Mouse (Mus musculus): ENCODE measurements around the gene Rpgrip1. TPM values are rescaled to one million over a fixed set of nuclear protein-coding genes. Genes with fewer than 3 reads are reported as not detected.
A peak's percentile ranks its signal among the peaks of the same experiment; 100 is the strongest.

Rpgrip1 gene
- polyA plus RNA-seq, 1 experiment from 2014 or later: 23.2 TPM

DNA sequence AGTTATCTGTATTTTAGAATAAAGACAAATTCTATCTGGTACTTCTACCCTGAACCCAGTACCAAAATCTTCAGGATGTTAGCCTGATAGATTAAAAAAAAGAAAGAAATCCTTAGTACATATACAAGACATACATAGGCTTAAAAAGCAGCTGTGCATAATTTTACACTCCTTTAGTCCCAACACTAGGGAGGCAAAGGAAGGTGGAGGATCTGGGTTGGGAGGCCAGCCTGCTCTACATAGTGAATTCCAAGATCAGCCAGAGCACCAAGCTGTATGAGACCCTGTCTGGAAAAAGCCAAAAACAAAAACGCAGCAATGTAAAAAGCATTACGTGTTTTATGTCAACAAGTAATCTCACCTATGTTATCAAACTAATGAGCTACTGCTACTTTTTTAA is 10.9 kb upstream of the Rpgrip1 start:
- H3K4me1 ChIP-seq (replicated peaks; ENCODE audit: control insufficient read depth, insufficient read depth, low read length): 0 out of 2 replicates have a peak, but pooled peaks cover 7% of the 10 kb centered on the region
- no peak overlapping the region for H3K4me3 ChIP-seq (ENCODE audit: low read depth, low read length)
- TF ChIP-seq CTCF (IDR thresholded peaks at IDR 0.05; ENCODE audit: low read depth): no peak
- no peak overlapping the region for H3K9ac ChIP-seq (ENCODE audit: low read depth, low read length)
- no peaks in the 10 kb centered on the region for H3K9me3 ChIP-seq (ENCODE audit: control insufficient read depth)
- H3K27ac ChIP-seq (ENCODE audit: low read depth, low read length): no peak overlapping the region
- 52% methylated on average over 2 of the region's 2 CpGs for WGBS
- no peak overlapping the region for H3K4me2 ChIP-seq (replicated peaks; ENCODE audit: low read depth)
- H3K27me3 ChIP-seq (replicated peaks; ENCODE audit: control insufficient read depth, insufficient read depth, low read length): no peaks in the 10 kb centered on the region
- ATAC-seq: no peak
- H3K36me3 ChIP-seq (ENCODE audit: control insufficient read depth, insufficient read depth): peaks cover 8% of the 10 kb centered on the region

DNA sequence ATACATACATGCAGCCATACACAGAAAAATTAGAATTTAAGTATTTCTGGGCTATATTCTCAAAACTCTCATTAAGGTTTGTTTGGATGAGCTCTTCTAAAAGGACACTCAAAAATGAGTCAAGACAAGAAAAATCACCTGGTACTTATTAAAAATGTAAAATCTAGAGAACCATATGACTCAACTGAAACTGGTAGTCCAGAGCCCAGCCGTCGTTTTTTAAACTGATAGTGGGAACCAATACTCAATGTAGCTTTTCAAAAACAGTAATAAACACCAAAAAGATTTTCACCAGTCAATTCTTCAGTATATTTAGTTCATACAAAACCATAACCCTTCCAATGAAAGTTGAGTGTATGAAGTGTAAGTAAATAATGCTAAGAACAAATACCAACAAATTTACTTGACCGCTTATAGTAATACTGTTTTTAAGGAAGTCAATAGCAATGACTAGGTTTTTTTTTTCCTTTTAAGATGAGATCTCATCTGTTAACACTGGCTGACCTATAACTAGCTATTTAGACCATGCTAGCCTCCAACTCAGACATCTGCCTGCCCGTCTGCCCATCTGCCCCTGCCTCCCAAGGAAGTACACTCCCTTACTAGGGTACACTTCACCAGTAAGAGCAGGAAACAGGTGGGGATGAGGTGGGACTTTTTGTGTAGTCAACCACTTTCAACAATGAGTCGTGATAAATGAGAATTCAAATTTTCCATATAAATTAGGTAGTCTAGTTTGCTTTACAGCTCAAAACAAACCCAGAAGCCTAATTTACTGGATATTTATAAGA is 10.1 kb upstream of the Rpgrip1 start:
- H3K4me3 ChIP-seq (ENCODE audit: low read depth, low read length): no peak overlapping the region
- no peak for TF ChIP-seq CTCF (IDR thresholded peaks at IDR 0.05; ENCODE audit: low read depth)
- H3K36me3 ChIP-seq (ENCODE audit: control insufficient read depth, insufficient read depth): peaks cover 8% of the 10 kb centered on the region
- H3K9me3 ChIP-seq (ENCODE audit: control insufficient read depth): no peaks in the 10 kb centered on the region
- no peaks in the 10 kb centered on the region for H3K27me3 ChIP-seq (replicated peaks; ENCODE audit: control insufficient read depth, insufficient read depth, low read length)
- H3K9ac ChIP-seq (ENCODE audit: low read depth, low read length): no peak overlapping the region
- no peak overlapping the region for H3K27ac ChIP-seq (ENCODE audit: low read depth, low read length)
- WGBS: 40% methylated on average over 5 of the region's 5 CpGs
- no peak for ATAC-seq
- peak overlapping the region; percentile 63; the same call in 1 of the 2 replicates for H3K4me2 ChIP-seq (replicated peaks; ENCODE audit: low read depth)
- H3K4me1 ChIP-seq (replicated peaks; ENCODE audit: control insufficient read depth, insufficient read depth, low read length): 0 out of 2 replicates have a peak, but pooled peaks cover 7% of the 10 kb centered on the region

DNA sequence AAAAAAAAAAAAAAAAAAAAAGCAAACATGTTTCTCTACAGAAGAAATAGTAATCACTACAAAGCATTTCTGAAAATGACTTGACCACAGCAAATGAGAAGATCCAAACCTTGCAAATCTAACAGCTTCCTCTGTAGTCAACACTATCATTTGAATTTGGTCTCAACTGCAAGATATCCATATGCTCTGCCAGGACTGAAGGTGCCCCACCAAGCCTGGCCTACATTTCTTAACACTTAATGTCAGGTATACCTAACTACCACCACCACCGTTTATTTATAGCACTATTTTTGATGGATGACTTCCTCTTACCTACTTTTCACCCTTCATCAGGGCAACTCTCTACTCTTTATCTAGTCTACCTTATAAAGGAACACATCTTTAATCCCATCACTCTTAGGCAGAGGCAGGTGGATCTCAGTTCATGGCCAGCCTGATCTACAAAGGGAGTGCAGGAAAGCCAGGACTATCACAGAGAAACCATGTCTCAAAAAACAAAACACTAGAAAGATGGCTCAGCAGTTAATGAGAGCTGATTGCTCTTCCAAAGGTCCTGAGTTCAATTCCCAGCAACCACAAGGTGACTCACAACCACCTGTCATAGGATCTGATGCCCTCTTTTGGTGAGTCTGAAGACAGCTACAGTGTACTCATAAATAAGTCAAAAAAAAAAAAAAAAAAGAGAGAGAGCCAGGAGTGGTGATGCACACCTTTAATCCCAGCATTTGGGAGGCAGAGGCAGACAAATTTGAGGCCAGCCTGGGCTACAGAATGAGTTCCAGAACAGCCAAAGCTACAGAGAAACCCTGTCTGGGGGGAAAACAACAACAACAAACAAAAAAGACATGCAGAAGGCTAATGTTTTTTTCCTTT is 9.0 kb upstream of the Rpgrip1 start:
- Histone ChIP-seq H3K27ac (ENCODE audit: low read depth, low read length) (no peak overlapping the region), H3K9ac (ENCODE audit: low read depth, low read length) (no peak overlapping the region), H3K9me3 (ENCODE audit: control insufficient read depth) (no peaks in the 10 kb centered on the region), H3K36me3 (ENCODE audit: control insufficient read depth, insufficient read depth) (peaks cover 8% of the 10 kb centered on the region), H3K4me1 (replicated peaks; ENCODE audit: control insufficient read depth, insufficient read depth, low read length) (peaks cover 12% of the 10 kb centered on the region; the same call in 1 of the 2 replicates), H3K4me2 (replicated peaks; ENCODE audit: low read depth) (peak overlapping the region; percentile 63), H3K4me3 (ENCODE audit: low read depth, low read length) (no peak overlapping the region), H3K27me3 (replicated peaks; ENCODE audit: control insufficient read depth, insufficient read depth, low read length) (no peaks in the 10 kb centered on the region)
- ATAC-seq: no peak
- WGBS: 4% methylated on average over 1 of the region's 1 CpGs
- peak; percentile 18; the same call in 1 of the 2 replicates for TF ChIP-seq CTCF (IDR thresholded peaks at IDR 0.05; ENCODE audit: low read depth)

DNA sequence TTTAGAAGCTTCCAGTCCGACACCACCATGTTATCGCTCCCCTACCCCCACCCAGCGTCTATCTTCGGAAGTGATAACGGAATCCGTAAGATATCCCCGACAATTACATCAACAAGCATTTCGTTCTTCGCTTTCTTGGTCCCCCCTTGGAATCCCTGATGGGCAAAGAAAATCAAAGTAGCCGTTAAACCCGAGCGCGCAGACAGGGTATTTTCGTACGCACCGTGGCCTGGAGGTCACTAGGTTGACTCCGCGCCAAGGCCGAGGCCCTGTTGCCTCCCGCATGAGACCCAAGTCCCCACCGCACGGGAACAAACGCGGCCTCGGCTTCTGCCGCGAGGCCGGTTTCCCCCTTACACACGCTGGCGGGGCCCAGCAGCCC is 7.0 kb upstream of the Rpgrip1 start:
- peak; percentile 16 for ATAC-seq
- peak; percentile 42 for TF ChIP-seq CTCF (IDR thresholded peaks at IDR 0.05; ENCODE audit: low read depth)
- Histone ChIP-seq H3K9me3 (ENCODE audit: control insufficient read depth) (no peaks in the 10 kb centered on the region), H3K9ac (ENCODE audit: low read depth, low read length) (peak overlapping the region; percentile 82), H3K4me2 (replicated peaks; ENCODE audit: low read depth) (peak overlapping the region; percentile 63), H3K36me3 (ENCODE audit: control insufficient read depth, insufficient read depth) (0 out of 2 replicates have a peak, but pooled peaks cover 3% of the 10 kb centered on the region), H3K4me1 (replicated peaks; ENCODE audit: control insufficient read depth, insufficient read depth, low read length) (peaks cover 13% of the 10 kb centered on the region; the same call in 1 of the 2 replicates), H3K27me3 (replicated peaks; ENCODE audit: control insufficient read depth, insufficient read depth, low read length) (no peaks in the 10 kb centered on the region), H3K4me3 (ENCODE audit: low read depth, low read length) (peak overlapping the region; percentile 93), H3K27ac (ENCODE audit: low read depth, low read length) (peak overlapping the region; percentile 93)
- under 1% methylated on average over 30 of the region's 30 CpGs for WGBS

DNA sequence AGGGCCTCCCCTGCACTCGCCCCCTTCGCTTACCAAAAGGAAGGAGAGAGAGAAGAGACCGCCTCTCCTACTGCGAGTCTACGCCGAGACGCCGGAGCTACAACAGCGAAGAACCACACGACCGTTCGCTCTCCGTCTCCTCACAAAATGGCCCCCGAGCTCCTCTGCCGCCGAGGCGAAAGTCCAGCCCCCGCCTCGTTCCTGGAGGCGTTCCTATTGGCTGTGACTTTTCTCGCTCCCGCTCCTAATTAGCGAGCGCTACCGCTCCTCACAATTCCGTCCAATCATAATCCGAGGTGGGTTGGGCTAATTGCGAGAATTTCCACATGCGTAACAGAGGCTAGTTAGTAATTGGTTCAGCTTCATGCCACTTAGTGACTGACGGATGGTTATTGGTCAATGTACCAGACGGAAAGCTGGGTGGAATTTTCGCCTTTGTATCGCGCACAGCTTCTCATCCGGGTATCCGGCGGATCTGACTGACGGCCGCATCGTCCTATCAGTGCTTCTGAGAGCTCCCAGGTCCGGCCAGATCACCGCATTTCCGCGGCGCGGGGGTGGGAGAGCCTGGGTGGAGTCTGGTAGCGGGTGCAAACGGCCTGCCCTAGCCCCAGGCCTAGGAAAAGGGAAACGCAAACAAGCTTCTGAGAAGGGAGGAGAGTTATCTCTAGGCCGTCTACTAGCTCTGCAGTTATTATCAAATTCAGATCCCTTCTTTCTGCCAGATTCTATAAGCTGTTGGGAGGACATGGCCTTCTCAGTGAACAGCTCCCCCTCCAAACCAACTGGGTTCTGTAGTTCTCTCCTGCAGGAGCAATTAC is 6.4 kb upstream of the Rpgrip1 start, which contains the start of gene Hnrnpc:
TSS of gene Hnrnpc (minus strand) at position 173 of the 821 bp plus-strand sequence.
- Histone ChIP-seq H3K9me3 (ENCODE audit: control insufficient read depth) (no peaks in the 10 kb centered on the region), H3K27me3 (replicated peaks; ENCODE audit: control insufficient read depth, insufficient read depth, low read length) (no peaks in the 10 kb centered on the region), H3K27ac (ENCODE audit: low read depth, low read length) (peak within 1 kb of the TSS; percentile 93), H3K4me2 (replicated peaks; ENCODE audit: low read depth) (peak within 1 kb of the TSS; percentile 63), H3K36me3 (ENCODE audit: control insufficient read depth, insufficient read depth) (0 out of 2 replicates have a peak, but pooled peaks cover 3% of the 10 kb centered on the region), H3K4me3 (ENCODE audit: low read depth, low read length) (peak within 1 kb of the TSS; percentile 93), H3K4me1 (replicated peaks; ENCODE audit: control insufficient read depth, insufficient read depth, low read length) (peaks cover 13% of the 10 kb centered on the region; the same call in 1 of the 2 replicates), H3K9ac (ENCODE audit: low read depth, low read length) (peak within 1 kb of the TSS; percentile 82)
- TF ChIP-seq CTCF (IDR thresholded peaks at IDR 0.05; ENCODE audit: low read depth): no peak
- peak; percentile 97 for ATAC-seq
- under 1% methylated on average over 50 of the region's 50 CpGs for WGBS
